Mouse (Mus musculus): ENCODE data around the gene Abcg3. TPM values are rescaled to one million over a fixed set of nuclear protein-coding genes. Genes with fewer than 3 reads are reported as not detected.
"Not testable (repeated sequence)": the region's sequence is repeated elsewhere in the genome, so short reads cannot be mapped to it uniquely, and the experiment has no call there.

Abcg3 gene
- 0.36 and 0.49 TPM in 2 replicates for polyA plus RNA-seq (2016; fragmentation: Nextera tagmentation; extraction: Ambion mirVana)

- peaks cover 5% of the 10 kb centered on the region for H3K4me1 ChIP-seq
- no peaks in the 10 kb centered on the region for H3K36me3 ChIP-seq
- peak within 1 kb of the TSS; percentile 49 for H3K4me3 ChIP-seq
- no peaks in the 10 kb centered on the region for H3K27me3 ChIP-seq (ENCODE audit: insufficient read depth, poor library complexity, severe bottlenecking)
- WGBS, result 31% methylated on average over 12 of the region's 12 CpGs
- no peak for DNase-seq (ENCODE audit: low spot score)
- H3K9me3 ChIP-seq, result no peaks in the 10 kb centered on the region
- peak within 1 kb of the TSS; percentile 73 for H3K27ac ChIP-seq
Measured at GRCm38 (mm10) chr5:104982535-104982934, at the start of gene Abcg3. Abcg3 (minus strand) TSS chr5:104982718.

DNA sequence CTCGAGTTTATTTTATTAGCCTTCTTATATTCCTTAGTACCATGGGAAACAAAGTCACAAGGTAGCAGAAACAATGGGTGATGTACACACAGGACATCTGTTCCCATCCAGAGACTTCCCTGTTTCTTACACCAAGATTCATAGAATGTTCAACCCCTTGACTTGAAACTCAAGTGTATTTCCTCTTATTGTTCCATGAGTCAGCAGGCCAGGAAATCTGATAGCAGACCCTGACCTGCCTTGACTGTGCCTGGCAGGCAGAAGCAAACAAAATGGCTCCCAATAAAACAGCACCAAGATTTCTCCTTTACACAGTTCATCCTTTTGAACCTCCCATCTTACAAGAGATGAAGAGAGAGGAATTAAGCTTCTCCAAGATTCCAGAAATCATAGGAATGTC is 30.0 kb upstream of the Abcg3 start:
- no peaks in the 10 kb centered on the region for H3K4me1 ChIP-seq
- H3K4me3 ChIP-seq, result no peak overlapping the region
- no peaks in the 10 kb centered on the region for H3K27me3 ChIP-seq (ENCODE audit: insufficient read depth, poor library complexity, severe bottlenecking)
- H3K36me3 ChIP-seq, result no peaks in the 10 kb centered on the region
- H3K27ac ChIP-seq, result no peak overlapping the region
- no peak for DNase-seq (ENCODE audit: low spot score)
- no peaks in the 10 kb centered on the region for H3K9me3 ChIP-seq
- 79% methylated on average over 1 of the region's 1 CpGs for WGBS

DNA sequence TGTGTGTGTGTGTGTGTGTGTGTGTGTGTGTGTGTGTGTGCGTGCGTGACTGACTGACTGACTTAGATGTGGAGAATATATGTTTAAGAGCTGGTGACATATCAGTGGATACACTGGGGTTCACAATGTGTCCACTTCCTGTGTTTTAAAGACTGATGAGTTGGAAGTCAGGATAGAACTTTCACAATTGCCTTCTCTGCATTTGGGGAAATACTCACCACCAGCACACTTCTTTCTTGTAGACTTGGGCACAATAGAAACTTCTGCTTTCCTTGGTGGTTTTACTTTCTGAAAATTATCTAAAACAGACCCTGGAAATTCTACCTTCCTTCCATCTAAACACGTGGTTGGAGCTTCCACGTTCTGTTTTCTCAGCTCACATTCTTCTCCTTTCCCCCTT is 29.1 kb upstream of the Abcg3 start:
- Histone ChIP-seq H3K27ac (no peak overlapping the region), H3K27me3 (ENCODE audit: insufficient read depth, poor library complexity, severe bottlenecking) (no peaks in the 10 kb centered on the region), H3K4me3 (no peak overlapping the region), H3K36me3 (no peaks in the 10 kb centered on the region), H3K4me1 (no peaks in the 10 kb centered on the region), H3K9me3 (no peaks in the 10 kb centered on the region)
- DNase-seq (ENCODE audit: low spot score), result no peak
- 90% methylated on average over 4 of the region's 4 CpGs for WGBS

GRCm38 (mm10) chr5:105010376-105010775 is 27.9 kb upstream of the Abcg3 start:
- Histone ChIP-seq H3K27me3 (ENCODE audit: insufficient read depth, poor library complexity, severe bottlenecking) (no peaks in the 10 kb centered on the region), H3K4me3 (no peak overlapping the region), H3K9me3 (no peaks in the 10 kb centered on the region), H3K27ac (no peak overlapping the region), H3K36me3 (no peaks in the 10 kb centered on the region), H3K4me1 (no peaks in the 10 kb centered on the region)
- no peak for DNase-seq (ENCODE audit: low spot score)

GRCm38 (mm10) chr5:104989411-104989810 is 6.9 kb upstream of the Abcg3 start:
- Histone ChIP-seq H3K27me3 (ENCODE audit: insufficient read depth, poor library complexity, severe bottlenecking) (no peaks in the 10 kb centered on the region), H3K27ac (no peak overlapping the region), H3K4me1 (no peaks in the 10 kb centered on the region), H3K36me3 (no peaks in the 10 kb centered on the region), H3K9me3 (no peaks in the 10 kb centered on the region), H3K4me3 (no peak overlapping the region)
- WGBS, result 82% methylated on average over 2 of the region's 2 CpGs
- DNase-seq (ENCODE audit: low spot score), result no peak

GRCm38 (mm10) chr5:104988000-104988399 is 5.5 kb upstream of the Abcg3 start:
- Histone ChIP-seq H3K27ac (no peak overlapping the region), H3K27me3 (ENCODE audit: insufficient read depth, poor library complexity, severe bottlenecking) (no peaks in the 10 kb centered on the region), H3K4me1 (no peaks in the 10 kb centered on the region), H3K36me3 (no peaks in the 10 kb centered on the region), H3K4me3 (no peak overlapping the region), H3K9me3 (no peaks in the 10 kb centered on the region)
- WGBS, result 57% methylated on average over 2 of the region's 2 CpGs
- no peak for DNase-seq (ENCODE audit: low spot score)

DNA sequence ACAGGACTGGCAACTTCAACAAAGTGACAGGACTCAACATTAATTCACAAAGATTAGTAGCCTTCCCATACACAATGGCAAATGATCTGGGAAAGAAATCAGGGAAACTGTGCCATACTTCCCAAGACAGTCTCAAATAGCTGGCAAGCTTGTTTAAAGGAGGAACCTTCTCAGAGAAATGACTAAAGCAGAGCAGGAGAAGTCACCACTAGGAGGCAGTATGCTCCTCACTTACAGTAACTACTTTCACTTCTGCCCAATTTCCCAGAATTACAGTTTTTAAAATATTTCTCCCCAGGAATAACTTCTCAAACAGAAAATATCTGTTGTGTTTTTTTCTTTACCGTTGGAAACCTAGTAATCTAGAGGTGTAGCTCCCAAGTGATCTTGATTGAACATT is 4.2 kb upstream of the Abcg3 start:
- H3K27me3 ChIP-seq (ENCODE audit: insufficient read depth, poor library complexity, severe bottlenecking), result no peaks in the 10 kb centered on the region
- no peak overlapping the region for H3K4me3 ChIP-seq
- H3K9me3 ChIP-seq, result no peaks in the 10 kb centered on the region
- DNase-seq (ENCODE audit: low spot score), result no peak
- H3K4me1 ChIP-seq, result peaks cover 5% of the 10 kb centered on the region
- no peak overlapping the region for H3K27ac ChIP-seq
- WGBS, result 50% methylated on average over 1 of the region's 1 CpGs
- no peaks in the 10 kb centered on the region for H3K36me3 ChIP-seq

DNA sequence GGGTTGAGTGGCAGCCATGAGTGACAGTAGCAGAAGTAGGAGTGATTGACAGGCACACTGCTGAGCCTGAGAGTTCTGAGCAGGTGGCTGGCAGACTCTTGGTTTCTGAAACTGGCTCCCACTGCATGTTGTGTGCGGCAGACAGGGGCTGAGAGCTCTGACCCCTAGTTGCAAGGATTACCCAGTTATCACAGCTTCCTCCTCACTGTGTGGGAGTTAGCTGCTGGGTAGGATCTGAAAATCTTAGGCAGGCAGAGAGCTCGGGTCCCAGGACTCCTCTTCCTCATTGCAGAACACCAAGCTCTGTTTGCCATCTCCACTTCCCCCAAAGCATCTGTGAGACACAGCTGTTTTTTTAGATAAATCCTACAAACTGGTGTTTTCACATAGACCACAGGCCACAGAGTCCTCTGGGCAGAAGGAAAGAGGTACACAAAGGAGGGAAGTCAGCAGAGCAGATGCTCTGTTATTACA is 3.4 kb downstream of the Abcg3 start:
- Histone ChIP-seq H3K27me3 (ENCODE audit: insufficient read depth, poor library complexity, severe bottlenecking) (no peaks in the 10 kb centered on the region), H3K27ac (no peak overlapping the region), H3K4me3 (no peak overlapping the region), H3K36me3 (no peaks in the 10 kb centered on the region), H3K4me1 (peaks cover 5% of the 10 kb centered on the region), H3K9me3 (no peaks in the 10 kb centered on the region)
- WGBS, result 51% methylated on average over 2 of the region's 2 CpGs
- DNase-seq (ENCODE audit: low spot score), result no peak

GRCm38 (mm10) chr5:104958141-104958793 is 24.3 kb downstream of the Abcg3 start:
- WGBS, result 76% methylated on average over 2 of the region's 2 CpGs

DNA sequence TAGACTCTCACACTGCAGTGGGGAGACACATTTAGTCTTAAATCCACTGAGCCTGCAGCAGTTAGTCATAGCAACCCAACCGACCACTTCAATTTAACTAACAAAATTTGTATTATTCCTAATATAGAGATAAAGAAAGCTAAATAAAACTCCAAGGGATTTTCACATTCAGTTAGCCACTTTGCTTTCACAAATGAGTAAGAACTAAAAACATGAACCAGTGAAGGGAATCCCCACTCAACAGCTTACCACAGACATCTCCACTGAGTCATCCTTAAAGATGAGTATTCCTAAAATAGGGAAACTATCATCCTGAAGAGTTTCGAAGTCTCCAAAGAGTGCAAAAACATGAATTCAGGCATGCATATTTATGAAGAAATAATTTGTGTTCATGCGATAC is 27.3 kb downstream of the Abcg3 start:
- no peaks in the 10 kb centered on the region for H3K9me3 ChIP-seq
- H3K27me3 ChIP-seq (ENCODE audit: insufficient read depth, poor library complexity, severe bottlenecking), result no peaks in the 10 kb centered on the region
- H3K4me3 ChIP-seq, result no peak overlapping the region
- no peaks in the 10 kb centered on the region for H3K36me3 ChIP-seq
- WGBS, result 86% methylated on average over 3 of the region's 3 CpGs
- no peak for DNase-seq (ENCODE audit: low spot score)
- no peak overlapping the region for H3K27ac ChIP-seq
- no peaks in the 10 kb centered on the region for H3K4me1 ChIP-seq

More at GRCm38 (mm10) chr5:104958141-104958793, 24.3 kb downstream of the Abcg3 start:
- H3K27ac ChIP-seq, result no peak overlapping the region
- no peaks in the 10 kb centered on the region for H3K9me3 ChIP-seq
- H3K27me3 ChIP-seq (ENCODE audit: insufficient read depth, poor library complexity, severe bottlenecking), result no peaks in the 10 kb centered on the region
- no peak for DNase-seq (ENCODE audit: low spot score)
- no peak overlapping the region for H3K4me3 ChIP-seq
- no peaks in the 10 kb centered on the region for H3K36me3 ChIP-seq
- no peaks in the 10 kb centered on the region for H3K4me1 ChIP-seq

DNA sequence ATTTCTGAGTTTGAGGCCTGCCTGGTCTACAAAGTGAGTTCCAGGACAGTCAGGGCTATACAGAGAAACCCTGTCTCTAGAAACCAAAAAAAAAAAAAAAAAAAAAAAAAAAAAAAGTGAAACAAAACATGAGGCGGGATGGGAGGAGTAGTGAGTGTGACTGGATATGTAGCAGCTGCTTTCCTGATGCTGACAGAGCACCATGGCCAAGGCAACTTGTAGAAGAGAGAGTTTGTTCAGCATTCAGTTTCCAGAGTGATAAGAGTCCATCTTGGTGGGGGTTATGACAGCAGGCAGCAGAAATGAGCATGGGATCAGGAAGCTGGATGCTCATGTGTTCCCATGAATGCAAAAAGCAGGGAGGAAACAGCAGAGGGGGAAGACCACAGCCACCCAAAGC is 35.6 kb downstream of the Abcg3 start:
- WGBS, result 75% methylated on average over 1 of the region's 1 CpGs

DNA sequence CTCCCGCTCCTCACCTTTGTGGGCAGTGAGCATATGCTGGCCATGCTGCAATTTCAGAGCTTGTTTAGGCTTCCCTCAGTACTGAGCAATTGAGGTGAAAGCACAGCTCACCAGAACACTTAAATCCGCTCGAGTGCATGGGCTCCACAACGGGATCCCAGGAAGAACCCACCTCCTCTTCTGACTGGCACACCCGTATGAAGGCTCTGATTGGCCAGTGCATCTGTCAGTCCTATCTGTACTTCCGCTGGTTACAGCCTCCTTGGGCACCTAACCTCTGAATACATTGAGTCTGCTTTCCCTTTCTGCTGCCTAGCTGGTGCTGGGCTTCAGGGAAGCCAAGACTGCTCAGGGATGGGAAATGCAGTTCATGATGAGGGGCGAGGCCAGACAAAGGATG is 48.4 kb downstream of the Abcg3 start:
- H3K4me3 ChIP-seq, result no peak overlapping the region
- no peak overlapping the region for H3K27ac ChIP-seq
- H3K36me3 ChIP-seq, result no peaks in the 10 kb centered on the region
- WGBS, result 82% methylated on average over 7 of the region's 7 CpGs
- no peaks in the 10 kb centered on the region for H3K9me3 ChIP-seq
- no peak for DNase-seq (ENCODE audit: low spot score)
- H3K4me1 ChIP-seq, result no peaks in the 10 kb centered on the region
- H3K27me3 ChIP-seq (ENCODE audit: insufficient read depth, poor library complexity, severe bottlenecking), result no peaks in the 10 kb centered on the region

More for the DNA sequence above, 35.6 kb downstream of the Abcg3 start:
- no peak overlapping the region for H3K4me3 ChIP-seq
- H3K9me3 ChIP-seq, result no peaks in the 10 kb centered on the region
- no peak for DNase-seq (ENCODE audit: low spot score)
- H3K36me3 ChIP-seq, result no peaks in the 10 kb centered on the region
- no peaks in the 10 kb centered on the region for H3K27me3 ChIP-seq (ENCODE audit: insufficient read depth, poor library complexity, severe bottlenecking)
- H3K4me1 ChIP-seq, result no peaks in the 10 kb centered on the region
- H3K27ac ChIP-seq, result no peak overlapping the region

- DNase-seq (ENCODE audit: low spot score); H3K9me3 ChIP-seq; H3K36me3 ChIP-seq; H3K4me3 ChIP-seq; H3K27ac ChIP-seq; H3K4me1 ChIP-seq; H3K27me3 ChIP-seq (ENCODE audit: insufficient read depth, poor library complexity, severe bottlenecking): not testable (repeated sequence)
- WGBS, result 78% methylated on average over 5 of the region's 5 CpGs
Measured at GRCm38 (mm10) chr5:104906556-104906955, 76.0 kb downstream of the Abcg3 start.

All from heart, embryonic 10.5 days (tissue).